14 mouse cellular contexts compared by ENCODE assay signal in genomic region chr5:29387591-29387990, GRCm38 (mm10). TPM values are rescaled to one million over a fixed set of nuclear protein-coding genes. Genes with fewer than 3 reads are reported as not detected.
DNase-seq lines count a peak whose midpoint lies in the region; ATAC-seq lines count a peak whose summit lies in the region.
"Had no signal": no experiment of that assay in that cellular context is flagged by ENCODE, and none has a peak within 500 bp of the region (broad histone marks: within the 10 kb centered on the region; RNA-seq: fewer than 3 reads in every experiment).

No protein-coding gene starts in this region.

- no peak for ATAC-seq in heart, embryonic 15.5 days (replicated peaks; ENCODE audit: insufficient number of reproducible peaks, insufficient read depth, low FRiP score, low read depth)
- peak; percentile 28; the same call in 1 of the 2 replicates for ATAC-seq in lung, embryonic 16.5 days (ENCODE audit: low read depth)
- no peak for ATAC-seq in embryonic facial prominence, embryonic 12.5 days (ENCODE audit: insufficient number of reproducible peaks, insufficient read depth, low FRiP score, low TSS enrichment)
- ATAC-seq in intestine, embryonic 16.5 days, result no peak
- no peak for ATAC-seq in hindbrain, embryonic 12.5 days (ENCODE audit: low FRiP score)
- ATAC-seq: activated CD4-positive, CD25-positive, alpha-beta regulatory T cell, adult 4 months; hindbrain, embryonic 16.5 days had no signal

- no peak overlapping the region for H3K4me2 ChIP-seq in heart, embryonic 15.5 days
- no peak overlapping the region for H3K4me2 ChIP-seq in lung, embryonic 16.5 days (ENCODE audit: low read depth, low read length)
- H3K4me2 ChIP-seq in embryonic facial prominence, embryonic 12.5 days (replicated peaks), result no peak overlapping the region
- H3K4me2 ChIP-seq in intestine, embryonic 16.5 days (ENCODE audit: low read depth, low read length), result no peak overlapping the region
- H3K4me2 ChIP-seq in hindbrain, embryonic 12.5 days (replicated peaks), result no peak overlapping the region
- H3K4me2 ChIP-seq: limb, embryonic 15.5 days; midbrain, embryonic 11.5 days had no signal

- H3K4me3 ChIP-seq in heart, embryonic 15.5 days, result no peak overlapping the region
- H3K4me3 ChIP-seq in lung, embryonic 16.5 days (ENCODE audit: low read length), result no peak overlapping the region
- no peak overlapping the region for H3K4me3 ChIP-seq in embryonic facial prominence, embryonic 12.5 days
- H3K4me3 ChIP-seq in intestine, embryonic 16.5 days (ENCODE audit: low read length), result no peak overlapping the region
- no peak overlapping the region for H3K4me3 ChIP-seq in hindbrain, embryonic 12.5 days
- H3K4me3 ChIP-seq: limb, embryonic 15.5 days had no signal

- H3K36me3 ChIP-seq in heart, embryonic 15.5 days, result no peaks in the 10 kb centered on the region
- no peaks in the 10 kb centered on the region for H3K36me3 ChIP-seq in lung, embryonic 16.5 days (ENCODE audit: control insufficient read depth, insufficient read depth, low read length)
- H3K36me3 ChIP-seq in embryonic facial prominence, embryonic 12.5 days, result no peaks in the 10 kb centered on the region
- H3K36me3 ChIP-seq in intestine, embryonic 16.5 days (ENCODE audit: control insufficient read depth, insufficient read depth, low read length), result no peaks in the 10 kb centered on the region
- no peaks in the 10 kb centered on the region for H3K36me3 ChIP-seq in hindbrain, embryonic 12.5 days
- H3K36me3 ChIP-seq: limb, embryonic 15.5 days had no signal

- no peak for DNase-seq in heart, postnatal 36 days
- no peak for DNase-seq in lung, postnatal 10 days
- DNase-seq: cerebellum, postnatal 14 days; thymus, postnatal 36 days had no signal

- no peaks in the 10 kb centered on the region for H3K9me3 ChIP-seq in heart, embryonic 15.5 days (replicated peaks)
- H3K9me3 ChIP-seq in lung, embryonic 16.5 days (ENCODE audit: control insufficient read depth, low read length), result no peaks in the 10 kb centered on the region
- no peaks in the 10 kb centered on the region for H3K9me3 ChIP-seq in embryonic facial prominence, embryonic 12.5 days
- no peaks in the 10 kb centered on the region for H3K9me3 ChIP-seq in intestine, embryonic 16.5 days (ENCODE audit: control insufficient read depth, low read length)
- no peaks in the 10 kb centered on the region for H3K9me3 ChIP-seq in hindbrain, embryonic 12.5 days (replicated peaks)
- H3K9me3 ChIP-seq: limb, embryonic 15.5 days had no signal

- intact Hi-C loops in heart, postnatal 36 days (cut with DNase I), result loop anchor here (5.0 kb wide), 1 partner anchor 185 kb away; no protein-coding TSS in a partner anchor

- H3K27ac ChIP-seq in heart, embryonic 15.5 days, result peak overlapping the region; percentile 70
- peak overlapping the region; percentile 85 for H3K27ac ChIP-seq in lung, embryonic 16.5 days (ENCODE audit: low read length)
- peak overlapping the region; percentile 23; the same call in 1 of the 2 replicates for H3K27ac ChIP-seq in embryonic facial prominence, embryonic 12.5 days
- H3K27ac ChIP-seq in intestine, embryonic 16.5 days (ENCODE audit: low read length), result peak overlapping the region; percentile 33; the same call in 1 of the 2 replicates
- no peak overlapping the region for H3K27ac ChIP-seq in hindbrain, embryonic 12.5 days
- H3K27ac ChIP-seq: limb, embryonic 15.5 days had no signal

- H3K9ac ChIP-seq in heart, embryonic 15.5 days, result no peak overlapping the region
- no peak overlapping the region for H3K9ac ChIP-seq in lung, embryonic 16.5 days (ENCODE audit: low read length)
- no peak overlapping the region for H3K9ac ChIP-seq in embryonic facial prominence, embryonic 12.5 days
- no peak overlapping the region for H3K9ac ChIP-seq in intestine, embryonic 16.5 days (ENCODE audit: low read depth, low read length)
- no peak overlapping the region for H3K9ac ChIP-seq in hindbrain, embryonic 12.5 days
- H3K9ac ChIP-seq: limb, embryonic 15.5 days had no signal

- H3K4me1 ChIP-seq in heart, embryonic 15.5 days (replicated peaks), result peaks cover 8% of the 10 kb centered on the region; the same call in 1 of the 2 replicates
- H3K4me1 ChIP-seq in lung, embryonic 16.5 days (replicated peaks; ENCODE audit: control insufficient read depth, insufficient read depth, low read length), result peaks cover 15% of the 10 kb centered on the region
- H3K4me1 ChIP-seq in embryonic facial prominence, embryonic 12.5 days, result no peaks in the 10 kb centered on the region
- H3K4me1 ChIP-seq in intestine, embryonic 16.5 days (ENCODE audit: control insufficient read depth, insufficient read depth, low read length), result peaks cover 7% of the 10 kb centered on the region
- no peaks in the 10 kb centered on the region for H3K4me1 ChIP-seq in hindbrain, embryonic 12.5 days
- H3K4me1 ChIP-seq: limb, embryonic 15.5 days had no signal

- no peaks in the 10 kb centered on the region for H3K27me3 ChIP-seq in heart, embryonic 15.5 days
- no peaks in the 10 kb centered on the region for H3K27me3 ChIP-seq in lung, embryonic 16.5 days (ENCODE audit: control insufficient read depth, insufficient read depth, low read depth, low read length)
- H3K27me3 ChIP-seq in embryonic facial prominence, embryonic 12.5 days, result no peaks in the 10 kb centered on the region; the same call in 1 of the 2 replicates
- H3K27me3 ChIP-seq in intestine, embryonic 16.5 days (replicated peaks; ENCODE audit: control insufficient read depth, insufficient read depth, low read length), result no peaks in the 10 kb centered on the region
- peaks cover 12% of the 10 kb centered on the region for H3K27me3 ChIP-seq in hindbrain, embryonic 12.5 days
- H3K27me3 ChIP-seq: CH12.LX; limb, embryonic 15.5 days had no signal

- 23% methylated on average over 1 of the region's 1 CpGs for WGBS in heart, embryonic 15.5 days
- 0% methylated on average over 1 of the region's 1 CpGs for WGBS in lung, embryonic 16.5 days
- WGBS in embryonic facial prominence, embryonic 12.5 days, result 20% methylated on average over 1 of the region's 1 CpGs
- WGBS in intestine, embryonic 16.5 days, result 31% methylated on average over 1 of the region's 1 CpGs
- 71% methylated on average over 1 of the region's 1 CpGs for WGBS in hindbrain, embryonic 12.5 days

RNA-seq across cellular contexts. Expression of gene Lmbr1, which starts 9.4 kb away (rescaled TPM):
- polyA plus RNA-seq in heart, embryonic 15.5 days (2015; fragmentation: Nextera tagmentation; extraction: Ambion mirVana), result 14.5 and 18.0 TPM in 2 replicates
- total RNA-seq in heart, postnatal 36 days (2021), result 10 to 100 TPM; 12.5 to 15.2 TPM
- 10.4 and 10.7 TPM in 2 replicates for polyA plus RNA-seq in lung, embryonic 16.5 days (2015; fragmentation: Nextera tagmentation; extraction: Ambion mirVana)
- polyA plus RNA-seq in embryonic facial prominence, embryonic 12.5 days (2016; fragmentation: Nextera tagmentation; extraction: Ambion mirVana), result 9.7 and 11.8 TPM in 2 replicates
- polyA plus RNA-seq in intestine, embryonic 16.5 days (2015; fragmentation: Nextera tagmentation; extraction: Ambion mirVana), result 11.2 and 12.3 TPM in 2 replicates
- polyA plus RNA-seq in hindbrain, embryonic 12.5 days (2016; fragmentation: Nextera tagmentation; extraction: Ambion mirVana), result 17.6 and 17.9 TPM in 2 replicates
- total RNA-seq: CH12.LX had no signal

RNA-seq across cellular contexts. Expression of gene Nom1, which starts 46.9 kb away (rescaled TPM):
- 14.6 and 16.9 TPM in 2 replicates for polyA plus RNA-seq in heart, embryonic 15.5 days (2015; fragmentation: Nextera tagmentation; extraction: Ambion mirVana)
- total RNA-seq in heart, postnatal 36 days (2021), result 10 to 100 TPM; 12.9 to 13.3 TPM
- 24.7 and 25.0 TPM in 2 replicates for polyA plus RNA-seq in lung, embryonic 16.5 days (2015; fragmentation: Nextera tagmentation; extraction: Ambion mirVana)
- polyA plus RNA-seq in embryonic facial prominence, embryonic 12.5 days (2016; fragmentation: Nextera tagmentation; extraction: Ambion mirVana), result 27.2 and 31.7 TPM in 2 replicates
- polyA plus RNA-seq in intestine, embryonic 16.5 days (2015; fragmentation: Nextera tagmentation; extraction: Ambion mirVana), result 29.0 and 32.8 TPM in 2 replicates
- 23.5 and 24.4 TPM in 2 replicates for polyA plus RNA-seq in hindbrain, embryonic 12.5 days (2016; fragmentation: Nextera tagmentation; extraction: Ambion mirVana)
